Mouse (Mus musculus) erythroblast, embryonic 14.5 days (primary cell): Measurements from ENCODE around the gene Mpzl1.

Experiments
- GATA1 ChIP-seq: IDR thresholded peaks from 2 replicates; pipeline ENCODE4 v1.6.1; 2012; ENCODE audit warnings: low read length, inconsistent platforms, mixed read lengths
- TAL1 ChIP-seq: IDR thresholded peaks from 3 replicates; pipeline ENCODE4 v1.6.1; 2012; ENCODE audit warnings: low read length, inconsistent platforms, mixed read lengths

- TF ChIP-seq GATA1: no peak
- TF ChIP-seq TAL1: no peak
These were observed 5.7 kb downstream of the Mpzl1 start for GRCm38 (mm10) chr1:165628603-165629002.
